Mouse (Mus musculus): Measurements from ENCODE around the gene Pfn4. TPM values are rescaled to one million over a fixed set of nuclear protein-coding genes. Genes with fewer than 3 reads are reported as not detected.
"Not testable (repeated sequence)": the region's sequence is repeated elsewhere in the genome, so short reads cannot be mapped to it uniquely, and the experiment has no call there.

The Pfn4 gene
- polyA plus RNA-seq, 1 experiment from 2014 or later: 5.2 TPM

DNA sequence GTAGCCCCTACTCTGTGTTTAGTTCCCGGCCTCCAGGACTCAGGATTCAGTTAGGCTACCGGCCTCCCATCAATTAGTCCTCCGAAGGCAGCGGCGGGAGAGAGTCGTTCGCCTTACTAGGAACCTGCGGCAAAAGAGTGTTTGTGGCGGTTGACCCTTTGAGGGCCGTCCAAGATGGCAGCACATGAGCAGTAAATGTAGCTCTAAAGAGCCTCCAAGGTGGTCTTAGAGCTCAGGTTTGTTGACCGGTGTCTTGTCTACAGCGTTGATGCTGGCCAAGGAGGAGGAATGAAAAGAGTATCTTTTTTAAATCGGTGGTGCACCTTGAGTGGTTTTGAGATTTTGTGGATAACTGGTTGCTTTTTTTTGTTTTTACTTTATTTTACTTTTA, 506 bp downstream of the Pfn4 start:
- Histone ChIP-seq H3K9ac (ENCODE audit: low read depth, low read length) (peak overlapping the region; percentile 87), H3K27me3 (ENCODE audit: insufficient read depth, low read length) (no peaks in the 10 kb centered on the region), H3K4me3 (replicated peaks; ENCODE audit: low read depth, low read length) (peak overlapping the region; percentile 72), H3K4me2 (ENCODE audit: low read length) (peak overlapping the region; percentile 77), H3K9me3 (replicated peaks; ENCODE audit: low read length) (no peaks in the 10 kb centered on the region), H3K36me3 (ENCODE audit: insufficient read depth, low read length) (no peaks in the 10 kb centered on the region), H3K27ac (peak overlapping the region; percentile 91), H3K4me1 (replicated peaks; ENCODE audit: insufficient read depth, low read length) (0 out of 2 replicates have a peak, but pooled peaks cover 4% of the 10 kb centered on the region)
- no peak for DNase-seq (ENCODE audit: low spot score)
- no peak; the same call in 1 of the 2 replicates for ATAC-seq (replicated peaks; ENCODE audit: low FRiP score, low read depth)
- no peak for TF ChIP-seq CTCF (IDR thresholded peaks at IDR 0.05; ENCODE audit: low read depth)
- 19% methylated on average over 13 of the region's 13 CpGs for WGBS

- Histone ChIP-seq H3K4me2 (ENCODE audit: low read length) (no peak overlapping the region), H3K27me3 (ENCODE audit: insufficient read depth, low read length) (no peaks in the 10 kb centered on the region), H3K36me3 (ENCODE audit: insufficient read depth, low read length) (no peaks in the 10 kb centered on the region), H3K4me1 (replicated peaks; ENCODE audit: insufficient read depth, low read length) (no peaks in the 10 kb centered on the region), H3K9me3 (replicated peaks; ENCODE audit: low read length) (no peaks in the 10 kb centered on the region), H3K9ac (ENCODE audit: low read depth, low read length) (no peak overlapping the region), H3K27ac (no peak overlapping the region), H3K4me3 (replicated peaks; ENCODE audit: low read depth, low read length) (no peak overlapping the region)
- DNase-seq (ENCODE audit: low spot score) (no peak), ATAC-seq (replicated peaks; ENCODE audit: low FRiP score, low read depth) (no peak)
- WGBS: 80% methylated on average over 8 of the region's 8 CpGs
- no peak for TF ChIP-seq CTCF (IDR thresholded peaks at IDR 0.05; ENCODE audit: low read depth)
These were observed 6.2 kb downstream of the Pfn4 start for GRCm38 (mm10) chr12:4774895-4775587.

DNA sequence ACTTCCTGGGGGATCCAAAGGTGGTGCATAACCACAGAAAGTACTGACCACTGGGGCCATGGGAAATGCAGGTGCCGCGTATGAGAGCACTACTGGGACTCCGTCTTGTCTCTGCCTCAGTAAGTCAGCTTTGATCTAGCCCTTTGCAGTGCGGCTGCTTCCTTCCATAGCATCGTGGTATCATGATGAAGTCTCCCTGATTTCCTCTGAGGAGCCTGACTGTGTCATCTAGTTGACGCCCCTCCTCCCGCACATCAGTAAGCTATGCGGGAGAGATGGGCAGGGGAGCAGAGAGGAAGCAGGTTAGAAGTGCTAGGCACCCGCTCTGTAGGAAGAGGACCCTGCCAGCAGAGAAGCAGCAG, 6.7 kb downstream of the Pfn4 start:
- TF ChIP-seq CTCF (IDR thresholded peaks at IDR 0.05; ENCODE audit: low read depth): no peak
- no peak for DNase-seq (ENCODE audit: low spot score)
- Histone ChIP-seq H3K27me3 (ENCODE audit: insufficient read depth, low read length) (no peaks in the 10 kb centered on the region), H3K27ac (no peak overlapping the region), H3K4me1 (replicated peaks; ENCODE audit: insufficient read depth, low read length) (no peaks in the 10 kb centered on the region), H3K4me3 (replicated peaks; ENCODE audit: low read depth, low read length) (no peak overlapping the region), H3K36me3 (ENCODE audit: insufficient read depth, low read length) (no peaks in the 10 kb centered on the region), H3K9ac (ENCODE audit: low read depth, low read length) (no peak overlapping the region), H3K4me2 (ENCODE audit: low read length) (no peak overlapping the region), H3K9me3 (replicated peaks; ENCODE audit: low read length) (no peaks in the 10 kb centered on the region)
- 78% methylated on average over 9 of the region's 9 CpGs for WGBS
- no peak for ATAC-seq (replicated peaks; ENCODE audit: low FRiP score, low read depth)

- DNase-seq (ENCODE audit: low spot score) (no peak), ATAC-seq (replicated peaks; ENCODE audit: low FRiP score, low read depth) (no peak)
- Histone ChIP-seq H3K4me3 (replicated peaks; ENCODE audit: low read depth, low read length) (no peak overlapping the region), H3K27me3 (ENCODE audit: insufficient read depth, low read length) (no peaks in the 10 kb centered on the region), H3K27ac (no peak overlapping the region), H3K4me1 (replicated peaks; ENCODE audit: insufficient read depth, low read length) (no peaks in the 10 kb centered on the region), H3K4me2 (ENCODE audit: low read length) (no peak overlapping the region), H3K9ac (ENCODE audit: low read depth, low read length) (no peak overlapping the region), H3K36me3 (ENCODE audit: insufficient read depth, low read length) (no peaks in the 10 kb centered on the region), H3K9me3 (replicated peaks; ENCODE audit: low read length) (no peaks in the 10 kb centered on the region)
- no peak for TF ChIP-seq CTCF (IDR thresholded peaks at IDR 0.05; ENCODE audit: low read depth)
- WGBS: 87% methylated on average over 6 of the region's 6 CpGs
These were observed 8.9 kb downstream of the Pfn4 start for GRCm38 (mm10) chr12:4777734-4778133.

DNA sequence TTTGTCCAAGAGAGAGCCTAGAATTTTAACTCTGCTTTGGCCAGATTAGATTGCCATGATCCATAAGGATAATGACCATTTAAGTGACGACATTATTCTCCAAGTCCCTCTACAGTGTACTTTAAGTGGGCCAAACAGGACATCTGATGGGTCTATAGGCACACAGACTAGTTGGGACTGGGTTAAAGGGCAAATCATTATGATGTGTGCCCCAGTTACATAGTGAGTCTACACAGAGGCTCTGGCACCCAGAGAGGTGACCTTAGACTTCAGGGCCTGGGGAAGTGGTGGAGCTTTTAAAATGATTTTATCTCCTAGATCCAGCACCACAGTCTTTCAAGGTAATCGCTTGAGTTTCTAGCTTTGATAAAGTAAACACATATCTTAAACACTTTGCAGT, 11.4 kb downstream of the Pfn4 start:
- 73% methylated on average over 2 of the region's 2 CpGs for WGBS
- no peak for DNase-seq (ENCODE audit: low spot score)

GRCm38 (mm10) chr12:4781270-4781669, 12.4 kb downstream of the Pfn4 start:
- Histone ChIP-seq H3K4me3 (replicated peaks; ENCODE audit: low read depth, low read length) (no peak overlapping the region), H3K9me3 (replicated peaks; ENCODE audit: low read length) (no peaks in the 10 kb centered on the region), H3K9ac (ENCODE audit: low read depth, low read length) (no peak overlapping the region), H3K36me3 (ENCODE audit: insufficient read depth, low read length) (no peaks in the 10 kb centered on the region), H3K27ac (no peak overlapping the region), H3K4me1 (replicated peaks; ENCODE audit: insufficient read depth, low read length) (no peaks in the 10 kb centered on the region), H3K27me3 (ENCODE audit: insufficient read depth, low read length) (no peaks in the 10 kb centered on the region), H3K4me2 (ENCODE audit: low read length) (no peak overlapping the region)
- no peak for ATAC-seq (replicated peaks; ENCODE audit: low FRiP score, low read depth)
- DNase-seq (ENCODE audit: low spot score): no peak
- TF ChIP-seq CTCF (IDR thresholded peaks at IDR 0.05; ENCODE audit: low read depth): no peak
- WGBS: 93% methylated on average over 1 of the region's 1 CpGs

More for the DNA sequence above, 11.4 kb downstream of the Pfn4 start:
- Histone ChIP-seq H3K9ac (ENCODE audit: low read depth, low read length) (no peak overlapping the region), H3K27ac (no peak overlapping the region), H3K4me1 (replicated peaks; ENCODE audit: insufficient read depth, low read length) (no peaks in the 10 kb centered on the region), H3K4me2 (ENCODE audit: low read length) (no peak overlapping the region), H3K9me3 (replicated peaks; ENCODE audit: low read length) (no peaks in the 10 kb centered on the region), H3K4me3 (replicated peaks; ENCODE audit: low read depth, low read length) (no peak overlapping the region), H3K36me3 (ENCODE audit: insufficient read depth, low read length) (no peaks in the 10 kb centered on the region), H3K27me3 (ENCODE audit: insufficient read depth, low read length) (no peaks in the 10 kb centered on the region)
- TF ChIP-seq CTCF (IDR thresholded peaks at IDR 0.05; ENCODE audit: low read depth): no peak
- ATAC-seq (replicated peaks; ENCODE audit: low FRiP score, low read depth): no peak

DNA sequence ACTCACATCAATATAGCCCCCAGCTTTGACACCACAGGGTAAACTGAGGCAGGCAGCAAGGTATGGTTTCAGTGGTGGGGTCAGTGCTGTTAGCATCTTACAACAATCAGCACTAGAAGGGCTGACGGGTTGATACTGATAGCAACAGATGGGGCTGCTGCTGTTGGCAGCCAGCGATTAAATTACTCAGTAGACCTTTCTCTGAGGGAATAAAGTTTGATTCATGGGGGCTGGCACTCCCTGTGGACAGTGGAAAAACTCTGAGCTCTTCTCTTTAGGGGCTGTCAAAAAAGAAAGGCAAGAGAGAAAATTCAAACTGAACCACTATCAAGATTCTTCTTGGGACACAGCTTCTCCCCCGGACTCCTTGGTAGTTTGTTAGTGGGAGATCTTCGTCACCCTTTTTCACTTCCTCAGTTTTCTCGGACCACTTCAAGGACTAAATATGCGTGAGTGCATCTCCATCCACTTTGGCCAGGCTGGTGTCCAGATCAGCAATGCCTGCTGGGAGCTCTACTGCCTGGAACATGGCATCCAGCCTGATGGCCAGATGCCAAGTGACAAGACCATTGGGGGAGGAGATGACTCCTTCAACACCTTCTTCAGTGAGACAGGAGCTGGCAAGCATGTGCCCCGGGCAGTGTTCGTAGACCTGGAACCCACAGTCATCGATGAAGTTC, 13.0 kb downstream of the Pfn4 start:
- H3K4me3 ChIP-seq (replicated peaks; ENCODE audit: low read depth, low read length); H3K27ac ChIP-seq; H3K9me3 ChIP-seq (replicated peaks; ENCODE audit: low read length); H3K4me2 ChIP-seq (ENCODE audit: low read length); H3K4me1 ChIP-seq (replicated peaks; ENCODE audit: insufficient read depth, low read length); H3K36me3 ChIP-seq (ENCODE audit: insufficient read depth, low read length); ATAC-seq (replicated peaks; ENCODE audit: low FRiP score, low read depth); H3K27me3 ChIP-seq (ENCODE audit: insufficient read depth, low read length); H3K9ac ChIP-seq (ENCODE audit: low read depth, low read length): not testable (repeated sequence)
- WGBS: 64% methylated on average over 9 of the region's 9 CpGs
- peak; percentile 61 for DNase-seq (ENCODE audit: low spot score)

Measured in kidney, postnatal 0 days (tissue).